Mouse (Mus musculus): ENCODE measurements around the gene Ttc39d. TPM values are rescaled to one million over a fixed set of nuclear protein-coding genes. Genes with fewer than 3 reads are reported as not detected.
"Not testable (repeated sequence)": the region's sequence is repeated elsewhere in the genome, so short reads cannot be mapped to it uniquely, and the experiment has no call there.

Ttc39d gene
- polyA plus RNA-seq, 2 experiments from 2014 or later = not detected

DNA sequence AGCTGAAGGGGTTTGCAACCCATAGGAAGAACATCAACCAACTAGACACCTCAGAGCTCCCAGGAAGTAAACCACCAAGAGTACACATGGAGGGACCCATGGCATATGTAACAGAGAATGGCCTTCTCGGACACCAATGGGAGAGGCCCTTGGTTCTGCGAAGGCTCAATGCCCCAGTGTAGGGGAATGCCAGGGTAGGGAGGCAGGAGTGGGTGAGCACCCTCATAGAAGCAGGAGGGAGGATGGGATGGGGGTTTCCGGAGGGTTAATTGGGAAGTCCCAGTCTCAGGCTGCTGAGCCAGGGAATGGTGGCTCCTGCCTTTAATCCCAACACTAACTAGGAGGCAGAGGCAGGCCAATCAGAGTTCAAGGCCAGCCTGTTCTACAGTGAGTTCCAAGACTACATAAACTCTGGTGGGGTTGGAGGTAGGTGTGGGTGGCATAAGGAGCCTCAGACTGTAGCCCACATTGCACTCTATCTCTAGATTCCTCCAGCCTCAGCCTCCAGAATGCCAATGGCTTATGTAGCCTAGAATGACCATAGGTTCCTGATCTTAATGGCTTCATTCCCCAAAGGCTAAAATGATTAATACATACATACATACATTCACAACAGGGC, 8.0 kb upstream of the Ttc39d start:
- no peak for ATAC-seq

- no peak for ATAC-seq
Observed at GRCm38 (mm10) chr17:80205657-80206056, 1.6 kb upstream of the Ttc39d start.

DNA sequence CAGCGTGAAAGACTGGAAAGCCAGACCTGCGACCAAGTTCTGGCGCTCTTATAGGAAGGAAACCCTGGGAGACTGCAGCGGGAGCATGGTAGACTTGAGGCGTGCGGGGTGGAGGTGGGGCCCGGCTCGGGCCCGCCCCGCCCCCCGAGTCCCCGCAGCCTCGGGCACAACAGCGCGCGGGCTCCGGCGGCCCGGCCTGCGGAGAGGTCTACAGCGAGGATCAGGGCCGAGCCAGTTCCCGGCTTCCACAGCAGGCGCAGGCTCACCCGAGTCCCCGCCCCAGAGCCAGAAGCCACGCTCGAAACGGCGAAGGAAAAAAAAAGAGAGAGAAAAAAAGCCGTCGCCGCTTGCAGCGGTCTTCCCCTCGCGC, 974 bp upstream of the Ttc39d start:
- ATAC-seq = peak; percentile 6

DNA sequence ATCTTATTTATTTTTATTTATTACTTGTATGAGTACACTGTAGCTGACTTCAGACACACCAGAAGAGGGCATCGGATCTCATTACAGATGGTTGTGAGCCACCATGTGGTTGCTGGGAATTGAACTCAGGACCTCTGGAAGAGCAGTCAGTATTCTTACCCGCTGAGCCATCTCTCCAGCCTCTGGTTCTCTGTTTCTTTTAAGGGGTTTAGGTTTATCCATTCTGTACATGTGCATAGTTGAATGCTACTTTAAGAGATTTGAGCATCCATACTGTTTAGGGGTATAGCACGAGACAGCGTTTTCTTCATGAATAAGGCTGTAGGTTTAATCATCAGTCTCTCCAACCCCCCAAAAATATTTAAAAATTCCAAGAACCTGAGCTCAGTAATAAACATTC, 6.7 kb downstream of the Ttc39d start:
- ATAC-seq = not testable (repeated sequence)

GRCm38 (mm10) chr17:80220131-80220530, 12.9 kb downstream of the Ttc39d start:
- no peak for ATAC-seq

DNA sequence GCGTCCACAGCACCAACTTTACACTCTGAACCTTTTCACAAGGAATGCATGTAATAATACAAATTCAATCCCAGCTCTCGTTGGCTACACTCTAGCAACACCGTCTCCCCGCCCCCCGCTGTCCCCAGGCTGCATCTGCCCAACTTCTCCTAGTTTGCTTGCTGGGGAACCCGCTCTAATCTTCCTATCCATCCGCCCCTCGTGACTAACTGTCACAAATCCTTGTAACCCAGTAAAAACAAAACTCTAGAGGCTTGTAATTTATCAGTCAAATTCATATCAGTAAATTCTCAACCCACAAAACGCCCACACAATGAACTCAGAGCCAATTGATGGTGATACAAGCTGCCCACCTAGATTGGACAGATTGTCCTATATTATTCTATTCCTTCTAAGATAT, 13.9 kb downstream of the Ttc39d start:
- no peak for ATAC-seq

DNA sequence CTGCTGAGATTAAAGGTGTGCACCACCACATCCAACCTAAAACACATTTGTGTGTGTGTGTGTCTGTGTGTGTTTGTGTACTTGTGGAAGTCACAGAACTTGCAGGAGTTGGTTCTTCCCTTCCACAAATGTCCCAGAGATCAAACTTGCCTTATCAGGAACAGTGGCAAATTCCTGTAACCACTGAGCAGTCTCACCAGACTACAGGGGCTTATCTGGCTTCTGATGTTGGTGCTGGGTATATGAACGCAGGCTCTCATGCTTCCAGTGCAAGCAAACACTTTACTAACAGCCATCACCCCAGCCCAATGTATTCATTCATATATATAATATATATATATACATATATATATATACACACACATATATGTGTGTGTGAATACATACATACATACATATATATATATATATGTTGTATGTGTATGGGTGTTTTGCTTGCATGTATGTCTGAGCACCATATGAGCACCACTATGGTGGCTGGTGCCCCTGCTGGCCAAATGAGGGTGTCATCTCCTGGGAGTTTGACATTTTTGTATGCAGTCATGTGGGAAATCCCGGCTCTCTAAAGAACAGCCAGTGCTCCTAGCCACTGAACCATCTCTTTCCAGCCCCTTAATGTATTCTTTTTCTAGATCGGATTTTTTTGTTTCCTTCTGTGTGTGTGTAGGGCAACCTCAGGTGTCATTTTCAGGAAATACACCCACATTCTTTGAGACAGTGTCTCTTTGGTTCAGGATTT, 14.8 kb downstream of the Ttc39d start:
- ATAC-seq = peak; percentile 44

- peak; percentile 9 for ATAC-seq
Observed at GRCm38 (mm10) chr17:80223829-80224228, 16.6 kb downstream of the Ttc39d start.

DNA sequence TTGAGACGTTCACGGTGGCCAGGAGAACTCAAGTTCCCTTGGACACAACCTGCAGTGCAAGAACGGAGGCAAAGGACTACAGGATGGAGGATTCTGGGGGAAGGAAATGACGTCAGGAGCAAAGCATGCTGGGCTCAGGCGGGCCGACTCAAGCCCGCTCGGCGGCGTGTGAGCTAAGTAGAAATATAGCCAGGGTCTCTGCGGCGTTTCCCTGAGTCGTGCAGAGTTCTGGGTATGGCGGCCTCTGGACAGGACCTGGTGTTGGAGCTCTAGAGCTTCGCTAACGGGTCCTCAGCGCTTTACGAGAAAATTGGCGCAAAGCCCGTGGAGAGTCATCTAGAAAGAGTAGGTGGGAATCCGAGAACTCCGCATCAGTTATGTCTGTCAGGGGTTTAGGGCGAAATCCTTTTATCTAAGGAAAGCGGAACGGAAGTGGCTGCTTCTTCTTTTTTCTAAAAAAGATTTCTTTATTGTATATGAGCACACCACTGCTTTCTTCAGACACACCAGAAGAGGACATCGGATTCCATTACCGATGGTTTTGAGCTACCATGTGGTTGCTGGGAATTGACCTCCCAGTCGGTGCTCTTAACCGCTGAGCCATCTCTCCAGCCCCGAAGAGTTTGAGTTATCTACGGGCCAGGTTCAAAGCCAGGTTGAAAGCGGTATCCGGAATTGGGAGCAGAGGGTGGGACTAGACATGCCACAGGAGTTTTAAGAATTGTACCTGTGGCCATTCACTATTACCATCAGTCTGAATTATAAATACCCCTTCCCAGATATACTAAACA, 17.3 kb downstream of the Ttc39d start, which contains the start of gene Gemin6:
Gene Gemin6, plus strand, starts transcription at position 116 of the 791 bp plus-strand sequence.
- peak; percentile 96 for ATAC-seq

DNA sequence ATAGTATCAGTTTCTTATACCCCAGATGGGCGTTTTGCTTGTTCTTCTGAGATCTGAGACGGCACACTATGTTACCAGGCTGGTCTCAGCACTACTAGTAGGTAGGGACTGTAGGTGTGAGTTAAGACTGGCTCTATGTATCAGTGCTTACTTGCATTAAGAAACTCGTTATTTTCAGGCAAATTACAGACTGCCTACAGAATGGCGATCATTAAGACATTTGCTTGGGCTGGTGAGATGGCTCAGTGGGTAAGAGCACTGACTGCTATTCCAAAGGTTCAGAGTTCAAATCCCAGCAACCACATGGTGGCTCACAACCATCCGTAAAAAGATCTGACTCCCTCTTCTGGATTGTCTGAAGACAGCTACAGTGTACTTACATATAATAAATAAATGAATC, 17.9 kb downstream of the Ttc39d start:
- ATAC-seq = not testable (repeated sequence)

GRCm38 (mm10) chr17:80229396-80229795, 22.1 kb downstream of the Ttc39d start:
- no peak for ATAC-seq

- ATAC-seq = no peak
Observed at GRCm38 (mm10) chr17:80233844-80234243, 26.6 kb downstream of the Ttc39d start.

GRCm38 (mm10) chr17:80234376-80234775, 27.1 kb downstream of the Ttc39d start:
- ATAC-seq = no peak

DNA sequence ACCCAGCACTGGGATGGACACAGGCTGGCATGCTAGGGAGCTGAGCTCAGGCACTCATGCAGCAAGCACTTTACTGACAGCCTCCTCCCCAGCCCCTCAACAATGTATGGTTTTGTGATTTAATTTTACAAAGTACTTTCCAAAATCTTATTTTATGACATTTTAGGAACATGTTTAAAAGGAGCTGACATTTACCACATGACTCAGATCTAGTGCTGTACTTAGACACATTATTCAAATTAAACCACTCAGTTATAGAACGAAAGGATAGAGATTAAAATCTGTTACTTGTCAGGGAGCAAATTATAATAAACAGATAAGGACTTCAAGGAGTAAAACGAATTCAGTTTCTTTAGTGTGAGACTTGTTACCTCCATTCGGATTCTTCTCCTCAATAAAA, 28.2 kb downstream of the Ttc39d start:
- ATAC-seq = no peak

GRCm38 (mm10) chr17:80236805-80237204, 29.5 kb downstream of the Ttc39d start:
- ATAC-seq = no peak

DNA sequence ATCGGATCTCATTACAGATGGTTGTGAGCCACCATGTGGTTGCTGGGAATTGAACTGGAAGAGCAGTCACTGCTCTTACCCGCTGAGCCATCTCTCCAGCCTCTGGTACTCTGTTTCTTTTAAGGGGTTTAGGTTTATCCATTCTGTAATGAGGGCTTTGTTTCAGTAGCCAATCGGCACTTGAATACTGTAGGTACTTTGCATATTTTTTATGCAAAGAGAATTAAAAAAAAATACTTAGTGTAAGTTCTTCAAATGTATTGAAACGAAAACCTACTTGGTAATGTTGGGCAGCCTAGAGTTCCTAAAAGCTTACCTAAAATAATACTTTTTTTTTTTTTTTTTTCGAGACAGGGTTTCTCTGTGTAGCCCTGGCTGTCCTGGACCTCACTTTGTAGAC, 30.2 kb downstream of the Ttc39d start:
- no peak for ATAC-seq

- ATAC-seq = no peak
Observed at GRCm38 (mm10) chr17:80241594-80241993, 34.3 kb downstream of the Ttc39d start.

DNA sequence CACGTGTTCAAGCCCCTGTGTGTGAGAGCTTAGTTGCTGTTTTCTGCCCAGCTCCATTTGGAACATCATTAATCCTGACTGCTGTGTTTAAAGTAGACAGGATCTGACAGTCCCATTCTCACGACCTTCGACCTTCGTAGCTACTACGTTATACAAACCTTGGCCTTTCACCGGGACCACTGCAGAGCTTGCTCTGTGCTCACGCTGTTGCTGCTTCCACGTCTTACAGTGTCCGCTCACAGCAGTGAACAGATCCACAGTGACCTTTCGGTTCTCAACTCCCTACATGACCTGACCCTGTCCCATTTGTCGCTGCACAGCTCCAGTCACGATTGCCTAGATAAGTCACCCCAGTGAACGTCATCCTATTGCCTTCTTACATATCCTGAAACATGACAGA, 35.9 kb downstream of the Ttc39d start:
- ATAC-seq = no peak

DNA sequence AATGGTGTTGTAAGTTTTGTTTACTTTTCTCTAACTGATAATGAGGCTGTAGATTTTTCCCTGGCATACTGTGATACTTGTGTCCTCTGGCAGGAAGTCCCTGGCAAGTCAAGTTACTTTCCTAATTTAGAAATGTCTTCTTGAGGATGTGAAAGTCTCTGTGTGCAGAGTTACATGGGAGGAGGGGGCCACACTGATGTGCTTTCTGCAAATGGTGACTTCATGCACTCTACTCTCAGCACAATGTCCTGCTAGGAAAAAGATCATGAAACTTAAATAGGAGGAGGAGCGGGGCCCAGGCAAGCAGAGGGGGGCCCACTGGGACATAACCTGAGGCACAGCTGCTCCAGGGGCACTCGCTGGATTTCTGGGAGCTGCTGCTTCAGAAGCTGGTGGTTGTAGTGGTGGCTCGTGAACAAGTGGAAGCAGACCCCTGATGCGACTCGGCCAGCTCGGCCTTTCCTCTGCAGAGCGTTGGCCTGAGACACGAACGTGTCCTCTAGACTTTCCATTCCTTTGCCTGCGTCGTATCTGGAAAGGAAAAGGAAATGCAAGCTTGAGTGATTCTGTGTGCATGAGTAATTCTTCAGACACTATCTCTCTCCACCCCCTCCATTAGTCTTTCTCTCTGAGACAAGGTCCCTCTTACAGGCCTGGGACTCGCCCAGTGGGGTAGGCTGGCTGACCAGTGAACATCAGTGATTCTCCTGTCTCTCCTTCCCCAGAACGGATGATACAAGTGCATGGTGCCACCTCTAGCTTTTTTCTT, 45.7 kb downstream of the Ttc39d start:
- no peak for ATAC-seq

- ATAC-seq = no peak
Observed at GRCm38 (mm10) chr17:80254421-80254820, 47.2 kb downstream of the Ttc39d start.

DNA sequence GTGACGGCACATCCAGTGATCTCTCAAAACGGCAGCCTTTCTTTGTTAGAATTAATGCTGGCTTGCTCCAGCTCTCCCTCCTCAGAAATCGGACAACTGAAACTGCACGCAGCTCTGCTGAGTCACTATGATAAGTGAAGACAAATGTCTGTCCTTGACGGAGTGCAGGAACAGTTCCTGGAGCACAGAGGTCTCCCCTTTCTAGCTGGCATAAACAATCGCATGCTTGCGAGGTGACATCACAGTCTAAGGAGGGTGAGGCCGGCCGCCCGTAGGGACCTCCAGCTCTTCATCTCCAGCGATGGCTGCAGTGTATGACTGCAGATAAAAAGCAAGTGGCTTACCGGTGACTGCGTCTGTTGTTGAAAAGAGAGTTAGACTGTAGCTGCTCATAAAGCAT, 47.9 kb downstream of the Ttc39d start:
- ATAC-seq = no peak

GRCm38 (mm10) chr17:80267065-80267464, 59.8 kb downstream of the Ttc39d start:
- no peak for ATAC-seq

All from activated CD4-positive, CD25-positive, alpha-beta regulatory T cell, adult 4 months (primary cell).